ENCODE assay signal across 9 mouse cellular contexts in genomic region chr17:68839888-68840571, GRCm38 (mm10). TPM values are rescaled to one million over a fixed set of nuclear protein-coding genes. Genes with fewer than 3 reads are reported as not detected.
A peak's percentile ranks its signal among the peaks of the same experiment; 100 is the strongest.
DNase-seq lines count a peak whose midpoint lies in the region; ATAC-seq lines count a peak whose summit lies in the region.
"Had no signal": no experiment of that assay in that cellular context is flagged by ENCODE, and none has a peak within 500 bp of the region (broad histone marks: within the 10 kb centered on the region; RNA-seq: fewer than 3 reads in every experiment).

No protein-coding gene starts in this region.

- no peaks in the 10 kb centered on the region for H3K36me3 ChIP-seq in kidney, embryonic 14.5 days (ENCODE audit: control insufficient read depth, insufficient read depth, low read length)
- no peaks in the 10 kb centered on the region for H3K36me3 ChIP-seq in forebrain, embryonic 13.5 days (ENCODE audit: poor library complexity, severe bottlenecking)
- H3K36me3 ChIP-seq in limb, embryonic 15.5 days: no peaks in the 10 kb centered on the region

- peaks cover 23% of the 10 kb centered on the region for H3K4me1 ChIP-seq in kidney, embryonic 14.5 days (ENCODE audit: control insufficient read depth, insufficient read depth, low read length)
- peaks cover 41% of the 10 kb centered on the region for H3K4me1 ChIP-seq in forebrain, embryonic 13.5 days
- peaks cover 39% of the 10 kb centered on the region for H3K4me1 ChIP-seq in limb, embryonic 15.5 days

- H3K4me2 ChIP-seq in kidney, embryonic 14.5 days (replicated peaks; ENCODE audit: low read depth, low read length): peak overlapping the region; percentile 96
- peak overlapping the region; percentile 98 for H3K4me2 ChIP-seq in forebrain, embryonic 13.5 days
- peak overlapping the region; percentile 96 for H3K4me2 ChIP-seq in limb, embryonic 15.5 days

- DNase-seq in kidney, postnatal 36 days: no peak
- peak; percentile 10 for DNase-seq in ZHBTc4 (ENCODE audit: low read depth, low spot score)
- no peak for DNase-seq in adrenal gland, adult 2 months
- DNase-seq in layer of hippocampus, adult 11-12 months (ENCODE audit: low spot score): no peak
- DNase-seq: lung, postnatal 36 days had no signal

- no peak for ATAC-seq in kidney, embryonic 14.5 days (ENCODE audit: low FRiP score, low TSS enrichment)
- ATAC-seq in forebrain, embryonic 13.5 days: no peak
- ATAC-seq in limb, embryonic 15.5 days (ENCODE audit: insufficient number of reproducible peaks, low FRiP score, low TSS enrichment, low read depth): no peak
- no peak for ATAC-seq in frontal cortex, adult (ENCODE audit: low TSS enrichment)

- no peak overlapping the region for H3K27ac ChIP-seq in kidney, embryonic 14.5 days (ENCODE audit: low read depth, low read length)
- no peak overlapping the region for H3K27ac ChIP-seq in forebrain, embryonic 13.5 days
- no peak overlapping the region for H3K27ac ChIP-seq in limb, embryonic 15.5 days

- no peak overlapping the region for H3K9ac ChIP-seq in kidney, embryonic 14.5 days (ENCODE audit: low read depth, low read length)
- H3K9ac ChIP-seq in forebrain, embryonic 13.5 days: no peak overlapping the region
- no peak overlapping the region for H3K9ac ChIP-seq in limb, embryonic 15.5 days

- H3K27me3 ChIP-seq in kidney, embryonic 14.5 days (ENCODE audit: control insufficient read depth, insufficient read depth, low read length): peaks cover 63% of the 10 kb centered on the region
- peaks cover 38% of the 10 kb centered on the region for H3K27me3 ChIP-seq in forebrain, embryonic 13.5 days
- peaks cover 63% of the 10 kb centered on the region for H3K27me3 ChIP-seq in limb, embryonic 15.5 days

- H3K4me3 ChIP-seq in kidney, embryonic 14.5 days (ENCODE audit: low read length): no peak overlapping the region
- peak overlapping the region; percentile 57; the same call in 1 of the 2 replicates for H3K4me3 ChIP-seq in forebrain, embryonic 13.5 days
- H3K4me3 ChIP-seq in limb, embryonic 15.5 days: peak overlapping the region; percentile 54

- no peaks in the 10 kb centered on the region for H3K9me3 ChIP-seq in kidney, embryonic 14.5 days (ENCODE audit: control insufficient read depth, low read length)
- no peaks in the 10 kb centered on the region for H3K9me3 ChIP-seq in forebrain, embryonic 13.5 days (replicated peaks)
- H3K9me3 ChIP-seq in limb, embryonic 15.5 days: no peaks in the 10 kb centered on the region

- WGBS in kidney, embryonic 14.5 days: 12% methylated on average over 17 of the region's 17 CpGs
- WGBS in forebrain, embryonic 13.5 days: 25% methylated on average over 17 of the region's 17 CpGs
- WGBS in limb, embryonic 15.5 days: 14% methylated on average over 17 of the region's 17 CpGs

RNA-seq across cellular contexts. Expression of gene Tmem200c, which starts 13.6 kb away (rescaled TPM):
- 0.43 and 0.56 TPM in 2 replicates for polyA plus RNA-seq in kidney, embryonic 14.5 days (2014; fragmentation: Nextera tagmentation; extraction: Ambion mirVana)
- polyA plus RNA-seq in forebrain, embryonic 13.5 days (2015; fragmentation: Nextera tagmentation; extraction: Ambion mirVana): 1.3 and 1.5 TPM in 2 replicates
- polyA plus RNA-seq in limb, embryonic 15.5 days (2015; fragmentation: Nextera tagmentation; extraction: Ambion mirVana): 0.60 and 0.65 TPM in 2 replicates
- total RNA-seq in adrenal gland, adult 2 months (2021): 1 to 10 TPM in 1 of 2 experiments, under 1 TPM in 1; 0.32 to 1.9 TPM
- polyA plus RNA-seq in adrenal gland, adult 2 months (2012; rRNA removed): 0.49 and 1.1 TPM in 2 replicates
